In genomic region chr2:149923561-149923960, GRCm38 (mm10) we compare ENCODE assay signal across 18 mouse cellular contexts.
DNase-seq lines count a peak whose midpoint lies in the region; ATAC-seq lines count a peak whose summit lies in the region.
"Had no signal": no experiment of that assay in that cellular context is flagged by ENCODE, and none has a peak within 500 bp of the region (broad histone marks: within the 10 kb centered on the region; RNA-seq: fewer than 3 reads in every experiment).

No protein-coding gene starts in this region.

- no peaks in the 10 kb centered on the region for H3K9me3 ChIP-seq in heart, embryonic 11.5 days (replicated peaks; ENCODE audit: control insufficient read depth, low read length)
- H3K9me3 ChIP-seq: embryonic facial prominence, embryonic 10.5 days; heart, embryonic 10.5 days; heart, embryonic 15.5 days; hindbrain, embryonic 13.5 days; intestine, embryonic 15.5 days had no signal

- WGBS in heart, embryonic 11.5 days (ENCODE audit: insufficient replicate concordance) = 31% methylated on average over 2 of the region's 2 CpGs

- H3K4me3 ChIP-seq in heart, embryonic 11.5 days (ENCODE audit: low read depth, low read length) = no peak overlapping the region
- H3K4me3 ChIP-seq: embryonic facial prominence, embryonic 10.5 days; heart, embryonic 10.5 days; heart, embryonic 15.5 days; hindbrain, embryonic 13.5 days; intestine, embryonic 15.5 days had no signal

- DNase-seq in cerebellum, adult 18-20 months = peak; percentile 43 to 52
- DNase-seq in cerebellum, postnatal 4 days (ENCODE audit: low spot score in 2 of 2) = no peak
- DNase-seq in layer of hippocampus, adult 11-12 months (ENCODE audit: low spot score) = peak; percentile 25
- no peak for DNase-seq in layer of hippocampus, postnatal 36 days
- DNase-seq in brain, adult 2 months (ENCODE audit: low read depth, low spot score) = peak; percentile 85
- peak; percentile 13 to 20 for DNase-seq in cerebellum, postnatal 10 days
- DNase-seq: adrenal gland, postnatal 10 days; gastrocnemius, postnatal 10 days; heart, adult 18-20 months; heart, postnatal 14 days had no signal

- no peaks in the 10 kb centered on the region for H3K36me3 ChIP-seq in heart, embryonic 11.5 days (ENCODE audit: control insufficient read depth, insufficient read depth, low read length)
- H3K36me3 ChIP-seq: embryonic facial prominence, embryonic 10.5 days; heart, embryonic 10.5 days; heart, embryonic 15.5 days; hindbrain, embryonic 13.5 days; intestine, embryonic 15.5 days had no signal

- no peak overlapping the region for H3K9ac ChIP-seq in heart, embryonic 11.5 days (ENCODE audit: low read depth, low read length)
- H3K9ac ChIP-seq: heart, embryonic 15.5 days; hindbrain, embryonic 13.5 days; intestine, embryonic 15.5 days had no signal

- H3K4me1 ChIP-seq in heart, embryonic 11.5 days (ENCODE audit: control insufficient read depth, insufficient read depth, low read length) = no peaks in the 10 kb centered on the region
- H3K4me1 ChIP-seq: embryonic facial prominence, embryonic 10.5 days; heart, embryonic 10.5 days; heart, embryonic 15.5 days; hindbrain, embryonic 13.5 days; intestine, embryonic 15.5 days had no signal

- no peak overlapping the region for H3K4me2 ChIP-seq in heart, embryonic 11.5 days
- H3K4me2 ChIP-seq: heart, embryonic 15.5 days; hindbrain, embryonic 13.5 days; intestine, embryonic 15.5 days had no signal

- H3K27ac ChIP-seq in heart, embryonic 11.5 days (ENCODE audit: low read depth, low read length) = no peak overlapping the region
- H3K27ac ChIP-seq: embryonic facial prominence, embryonic 10.5 days; heart, embryonic 10.5 days; heart, embryonic 15.5 days; hindbrain, embryonic 13.5 days; hindbrain, postnatal 0 days; intestine, embryonic 15.5 days had no signal

- no peaks in the 10 kb centered on the region for H3K27me3 ChIP-seq in heart, embryonic 11.5 days (ENCODE audit: control insufficient read depth, insufficient read depth, low read length)
- H3K27me3 ChIP-seq: heart, embryonic 15.5 days; hindbrain, embryonic 13.5 days; intestine, embryonic 15.5 days had no signal

- ATAC-seq in heart, embryonic 11.5 days (replicated peaks; ENCODE audit: insufficient number of reproducible peaks, low FRiP score, low TSS enrichment) = no peak
- ATAC-seq: forebrain, embryonic 14.5 days; hindbrain, postnatal 0 days; intestine, embryonic 15.5 days had no signal

Comparison
In these comparisons a context has a peak if more than half of its experiments do, and no peak if none do; other contexts are left out.
1. DNase-seq: peak in cerebellum, adult 18-20 months (2 of 2), layer of hippocampus, adult 11-12 months (single experiment), brain, adult 2 months (single experiment) and cerebellum, postnatal 10 days (2 of 2); none in cerebellum, postnatal 4 days (0 of 2) and layer of hippocampus, postnatal 36 days (0 of 2).